Mouse (Mus musculus): ENCODE results near the gene Syngr2. TPM values are rescaled to one million over a fixed set of nuclear protein-coding genes. Genes with fewer than 3 reads are reported as not detected.
A peak's percentile ranks its signal among the peaks of the same experiment; 100 is the strongest.

Syngr2 gene
- polyA plus RNA-seq (2012; rRNA removed): 188 and 245 TPM in 2 replicates

GRCm38 (mm10) chr11:117809407-117810311, at the start of gene Syngr2, which contains the start of gene Gm20708:
Syngr2 (plus strand) TSS chr11:117809668.
Gm20708 (plus strand) TSS chr11:117809668.
- H3K4me1 ChIP-seq (ENCODE audit: control insufficient read depth, insufficient read depth, insufficient read length): peaks cover 5% of the 10 kb centered on the region; the same call in 1 of the 2 replicates
- TF ChIP-seq POLR2A (IDR thresholded peaks at IDR 0.05; ENCODE audit: low read depth, low read length) (peak; percentile 20), CTCF (IDR thresholded peaks at IDR 0.05; ENCODE audit: extremely low read depth, insufficient read depth, insufficient read length, insufficient replicate concordance) (no peak)
- DNase-seq (ENCODE audit: low read depth in 1 of 2, low spot score in 2 of 2): peak; percentile 39 to 67
- H3K36me3 ChIP-seq (ENCODE audit: control insufficient read depth, insufficient read depth, low read length): peaks cover 11% of the 10 kb centered on the region
- under 1% methylated on average over 75 of the region's 75 CpGs for WGBS
- peak within 1 kb of the TSS; percentile 56 for H3K27ac ChIP-seq (ENCODE audit: insufficient read depth, low read length)
- peak within 1 kb of the TSS; percentile 92 for H3K4me3 ChIP-seq (ENCODE audit: extremely low read depth, insufficient read depth, insufficient read length)
- H3K27me3 ChIP-seq (ENCODE audit: control insufficient read depth, insufficient read depth, low read length): no peaks in the 10 kb centered on the region

- Histone ChIP-seq H3K4me1 (ENCODE audit: control insufficient read depth, insufficient read depth, insufficient read length) (peaks cover 4% of the 10 kb centered on the region; the same call in 1 of the 2 replicates), H3K4me3 (ENCODE audit: extremely low read depth, insufficient read depth, insufficient read length) (no peak overlapping the region), H3K27ac (ENCODE audit: insufficient read depth, low read length) (no peak overlapping the region), H3K36me3 (ENCODE audit: control insufficient read depth, insufficient read depth, low read length) (peaks cover 55% of the 10 kb centered on the region), H3K27me3 (ENCODE audit: control insufficient read depth, insufficient read depth, low read length) (no peaks in the 10 kb centered on the region)
- TF ChIP-seq CTCF (IDR thresholded peaks at IDR 0.05; ENCODE audit: extremely low read depth, insufficient read depth, insufficient read length, insufficient replicate concordance) (no peak), POLR2A (IDR thresholded peaks at IDR 0.05; ENCODE audit: low read depth, low read length) (no peak)
- WGBS: 95% methylated on average over 26 of the region's 26 CpGs
- DNase-seq (ENCODE audit: low read depth in 1 of 2, low spot score in 2 of 2): no peak
Measured at GRCm38 (mm10) chr11:117760374-117761119, 48.9 kb upstream of the Syngr2 start.

DNA sequence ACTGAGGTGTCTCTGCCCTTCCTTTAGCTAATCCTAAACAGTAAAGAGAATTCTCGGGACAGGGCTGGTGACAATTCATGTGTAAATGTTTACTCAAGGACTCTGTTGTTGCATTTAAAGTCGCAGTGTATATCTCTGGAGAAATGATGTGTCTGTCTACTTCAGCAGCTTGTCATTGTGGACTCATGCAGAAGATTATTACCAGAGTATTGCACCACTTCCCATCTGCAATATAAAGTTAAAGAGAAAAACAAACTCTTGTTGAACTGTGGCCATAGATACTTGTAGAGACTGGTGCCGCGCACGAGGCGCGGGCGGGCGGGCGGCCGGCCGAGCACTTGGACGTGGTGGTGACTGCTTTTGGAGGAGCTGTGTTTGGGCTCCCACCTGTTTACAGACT, 47.7 kb upstream of the Syngr2 start:
- H3K4me3 ChIP-seq (ENCODE audit: extremely low read depth, insufficient read depth, insufficient read length): no peak overlapping the region
- no peaks in the 10 kb centered on the region for H3K27me3 ChIP-seq (ENCODE audit: control insufficient read depth, insufficient read depth, low read length)
- H3K27ac ChIP-seq (ENCODE audit: insufficient read depth, low read length): no peak overlapping the region
- WGBS: 92% methylated on average over 13 of the region's 13 CpGs
- peaks cover 50% of the 10 kb centered on the region for H3K36me3 ChIP-seq (ENCODE audit: control insufficient read depth, insufficient read depth, low read length)
- H3K4me1 ChIP-seq (ENCODE audit: control insufficient read depth, insufficient read depth, insufficient read length): peaks cover 4% of the 10 kb centered on the region; the same call in 1 of the 2 replicates
- DNase-seq (ENCODE audit: low read depth in 1 of 2, low spot score in 2 of 2): no peak
- TF ChIP-seq POLR2A (IDR thresholded peaks at IDR 0.05; ENCODE audit: low read depth, low read length) (no peak), CTCF (IDR thresholded peaks at IDR 0.05; ENCODE audit: extremely low read depth, insufficient read depth, insufficient read length, insufficient replicate concordance) (no peak)

DNA sequence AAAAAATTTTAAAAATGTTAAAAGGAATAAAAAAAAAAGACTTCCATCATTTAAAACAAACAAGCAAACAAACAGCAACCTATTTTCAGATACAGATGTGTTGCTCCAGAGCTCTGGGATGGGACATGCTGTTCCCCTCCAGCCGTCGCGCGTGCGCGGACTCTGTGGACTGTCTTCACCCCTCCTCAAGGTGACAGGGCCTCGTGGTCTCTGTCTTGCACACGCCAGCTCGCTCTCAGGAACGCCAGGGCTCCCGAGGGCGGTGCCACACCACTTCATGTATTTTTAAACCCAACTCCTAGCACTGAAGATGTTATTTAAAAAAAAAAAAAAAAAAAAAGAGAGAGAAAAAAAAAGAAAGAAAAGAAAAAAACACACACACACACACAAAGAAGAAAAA, 47.2 kb upstream of the Syngr2 start:
- DNase-seq (ENCODE audit: low read depth in 1 of 2, low spot score in 2 of 2): no peak
- H3K36me3 ChIP-seq (ENCODE audit: control insufficient read depth, insufficient read depth, low read length): peaks cover 48% of the 10 kb centered on the region
- H3K27me3 ChIP-seq (ENCODE audit: control insufficient read depth, insufficient read depth, low read length): no peaks in the 10 kb centered on the region
- TF ChIP-seq CTCF (IDR thresholded peaks at IDR 0.05; ENCODE audit: extremely low read depth, insufficient read depth, insufficient read length, insufficient replicate concordance): no peak
- peaks cover 4% of the 10 kb centered on the region; the same call in 1 of the 2 replicates for H3K4me1 ChIP-seq (ENCODE audit: control insufficient read depth, insufficient read depth, insufficient read length)
- no peak overlapping the region for H3K27ac ChIP-seq (ENCODE audit: insufficient read depth, low read length)
- 51% methylated on average over 12 of the region's 12 CpGs for WGBS
- no peak overlapping the region for H3K4me3 ChIP-seq (ENCODE audit: extremely low read depth, insufficient read depth, insufficient read length)

DNA sequence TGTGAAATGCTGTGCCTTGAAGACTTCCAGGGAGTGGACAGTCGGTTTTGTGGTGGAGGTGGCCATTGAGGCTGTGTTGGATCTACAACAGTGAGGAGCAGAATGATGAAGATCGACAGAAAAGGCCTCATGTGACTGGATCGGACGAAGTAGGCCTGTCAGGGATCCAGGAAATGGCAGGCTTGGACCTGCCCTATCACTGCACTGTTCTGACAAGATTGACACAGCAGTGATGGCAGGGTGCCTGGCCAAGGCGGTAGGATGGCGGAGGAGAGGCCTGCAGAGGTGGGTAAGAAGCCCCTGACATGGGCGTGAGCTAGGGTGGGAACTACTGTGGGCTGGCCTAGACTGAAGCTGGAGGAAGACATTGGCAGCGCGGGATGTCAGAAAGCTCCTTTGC, 45.1 kb upstream of the Syngr2 start:
- 91% methylated on average over 9 of the region's 9 CpGs for whole genome bisulfite sequencing
- no peak for DNase-seq (ENCODE audit: low read depth in 1 of 2, low spot score in 2 of 2)
- TF ChIP-seq CTCF (IDR thresholded peaks at IDR 0.05; ENCODE audit: extremely low read depth, insufficient read depth, insufficient read length, insufficient replicate concordance): no peak
- TF ChIP-seq POLR2A (IDR thresholded peaks at IDR 0.05; ENCODE audit: low read depth, low read length): no peak
- H3K4me3 ChIP-seq (ENCODE audit: extremely low read depth, insufficient read depth, insufficient read length): no peak overlapping the region
- H3K27ac ChIP-seq (ENCODE audit: insufficient read depth, low read length): no peak overlapping the region
- H3K4me1 ChIP-seq (ENCODE audit: control insufficient read depth, insufficient read depth, insufficient read length): peaks cover 4% of the 10 kb centered on the region; the same call in 1 of the 2 replicates
- H3K27me3 ChIP-seq (ENCODE audit: control insufficient read depth, insufficient read depth, low read length): no peaks in the 10 kb centered on the region
- H3K36me3 ChIP-seq (ENCODE audit: control insufficient read depth, insufficient read depth, low read length): peaks cover 45% of the 10 kb centered on the region

- Histone ChIP-seq H3K4me1 (ENCODE audit: control insufficient read depth, insufficient read depth, insufficient read length) (peaks cover 4% of the 10 kb centered on the region; the same call in 1 of the 2 replicates), H3K27ac (ENCODE audit: insufficient read depth, low read length) (no peak overlapping the region), H3K27me3 (ENCODE audit: control insufficient read depth, insufficient read depth, low read length) (no peaks in the 10 kb centered on the region), H3K4me3 (ENCODE audit: extremely low read depth, insufficient read depth, insufficient read length) (no peak overlapping the region), H3K36me3 (ENCODE audit: control insufficient read depth, insufficient read depth, low read length) (peaks cover 46% of the 10 kb centered on the region)
- TF ChIP-seq CTCF (IDR thresholded peaks at IDR 0.05; ENCODE audit: extremely low read depth, insufficient read depth, insufficient read length, insufficient replicate concordance) (no peak), POLR2A (IDR thresholded peaks at IDR 0.05; ENCODE audit: low read depth, low read length) (no peak)
- WGBS: 85% methylated on average over 5 of the region's 5 CpGs
- DNase-seq (ENCODE audit: low read depth in 1 of 2, low spot score in 2 of 2): no peak
Measured at GRCm38 (mm10) chr11:117765361-117765760, 44.1 kb upstream of the Syngr2 start.

All from spleen, adult 2 months (tissue).